Mouse (Mus musculus) splenic B cell, adult 2 months (primary cell): ENCODE data around the gene Wdr38.
"Not testable (repeated sequence)": the region's sequence is repeated elsewhere in the genome, so short reads cannot be mapped to it uniquely, and the experiment has no call there.

Experiments used
- DNase-seq: peaks from one replicate; pipeline ENCODE4 v3.0.0-alpha.2; 2011; ENCODE audit warnings: low read depth, low spot score
- H3K27me3 ChIP-seq: 2 replicates; pipeline ENCODE4 v1.6.1; 2012; ENCODE audit warnings: mild to moderate bottlenecking, low read length, moderate library complexity, mixed read lengths; ENCODE audit not compliant: control insufficient read depth, poor library complexity, insufficient read depth, severe bottlenecking
- H3K36me3 ChIP-seq: 2 replicates; pipeline ENCODE4 v1.6.1; 2012; ENCODE audit warnings: mild to moderate bottlenecking, low read length, moderate library complexity, mixed read lengths; ENCODE audit not compliant: control insufficient read depth, poor library complexity, insufficient read depth, severe bottlenecking

Wdr38 gene

GRCm38 (mm10) chr2:39004880-39005435 is 7.7 kb downstream of the Wdr38 start, which contains the start of gene Arpc5l:
Arpc5l (plus strand) TSS chr2:39005348.
- DNase-seq: peak; percentile 93
- H3K27me3 ChIP-seq: no peaks in the 10 kb centered on the region
- H3K36me3 ChIP-seq: peaks cover 8% of the 10 kb centered on the region; the same call in 1 of the 2 replicates

DNA sequence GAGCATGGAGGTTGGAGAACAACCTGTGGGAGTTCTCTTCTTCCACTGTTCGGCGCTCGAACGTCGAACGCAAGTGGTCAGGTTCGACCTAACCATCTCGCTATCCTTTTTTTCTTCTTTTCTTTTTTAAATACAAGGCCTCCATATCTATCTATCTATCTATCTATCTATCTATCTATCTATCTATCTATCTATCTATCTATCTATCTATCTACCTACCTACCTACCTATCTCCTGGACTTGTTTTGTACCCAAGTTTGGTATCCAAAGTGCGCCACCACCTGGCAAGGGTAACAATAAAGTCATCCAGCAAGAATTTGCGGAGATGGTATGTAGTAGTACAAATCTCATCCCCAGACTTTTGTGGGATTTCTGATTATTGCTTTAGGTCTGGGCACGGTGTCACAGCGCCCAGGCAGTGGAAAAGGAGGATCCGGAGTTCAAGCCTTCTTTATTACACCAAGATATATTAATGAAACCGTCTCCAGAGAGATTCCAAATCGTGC is 8.4 kb downstream of the Wdr38 start, which contains the start of gene Rpl35:
Gene Rpl35 (minus strand): TSS at position 51 of the 506 bp plus-strand sequence.
- Histone ChIP-seq H3K36me3 (peaks cover 8% of the 10 kb centered on the region; the same call in 1 of the 2 replicates), H3K27me3 (no peaks in the 10 kb centered on the region)
- DNase-seq: peak; percentile 77

GRCm38 (mm10) chr2:39006149-39006730 is 9.0 kb downstream of the Wdr38 start:
- peaks cover 6% of the 10 kb centered on the region; the same call in 1 of the 2 replicates for H3K36me3 ChIP-seq
- DNase-seq: no peak
- no peaks in the 10 kb centered on the region for H3K27me3 ChIP-seq

DNA sequence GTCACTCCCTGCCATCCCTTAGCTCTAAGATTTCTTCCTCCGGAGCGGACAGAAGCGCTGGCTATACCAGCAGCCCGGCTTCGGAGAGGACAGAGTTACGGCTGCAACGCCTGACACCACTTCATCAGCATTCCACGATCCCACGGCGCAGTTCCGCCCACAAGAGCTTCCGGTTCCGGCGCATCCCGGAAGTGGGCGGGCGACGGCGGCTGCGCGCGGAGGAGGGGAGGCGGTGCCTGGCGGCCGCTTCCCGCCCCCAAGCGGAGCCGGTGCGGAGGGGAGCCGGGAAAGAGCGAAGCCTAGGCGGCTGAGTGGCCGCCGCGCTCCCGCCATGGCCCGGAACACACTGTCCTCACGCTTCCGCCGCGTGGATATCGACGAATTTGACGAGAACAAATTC is 10.6 kb downstream of the Wdr38 start:
- H3K27me3 ChIP-seq: no peaks in the 10 kb centered on the region
- peak; percentile 93 for DNase-seq
- peaks cover 4% of the 10 kb centered on the region for H3K36me3 ChIP-seq

DNA sequence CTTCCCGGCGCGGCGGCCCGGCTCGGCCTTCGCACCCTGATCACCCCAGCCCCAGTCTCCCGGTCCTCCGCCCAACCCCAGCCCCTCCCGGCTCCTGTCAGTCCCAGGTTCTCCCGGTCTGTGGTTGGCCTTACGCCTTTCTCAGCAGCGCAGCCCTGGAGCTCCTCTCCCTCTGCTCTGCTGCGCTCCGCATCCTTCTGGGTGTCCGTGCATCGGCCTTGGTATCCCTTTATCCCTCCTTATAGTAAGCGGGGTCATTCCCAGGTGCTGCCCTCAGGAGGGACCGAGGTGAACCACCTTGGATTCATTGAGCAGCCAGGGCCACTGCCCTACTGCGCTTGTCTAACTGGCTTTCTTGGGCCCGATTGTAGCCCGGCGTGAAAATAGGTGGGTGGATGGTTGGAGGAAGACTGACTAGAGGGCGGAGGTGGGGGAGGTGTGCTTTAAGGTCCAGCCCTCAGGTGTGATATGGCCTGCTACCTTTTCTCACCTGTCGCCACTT is 11.1 kb downstream of the Wdr38 start:
- H3K36me3 ChIP-seq: peaks cover 7% of the 10 kb centered on the region
- no peak for DNase-seq
- no peaks in the 10 kb centered on the region for H3K27me3 ChIP-seq

GRCm38 (mm10) chr2:39008954-39009365 is 11.7 kb downstream of the Wdr38 start:
- no peaks in the 10 kb centered on the region for H3K27me3 ChIP-seq
- peak; percentile 93 for DNase-seq
- H3K36me3 ChIP-seq: peaks cover 7% of the 10 kb centered on the region

- DNase-seq, H3K27me3 ChIP-seq: not testable (repeated sequence)
- H3K36me3 ChIP-seq: peaks cover 15% of the 10 kb centered on the region
Measured at GRCm38 (mm10) chr2:39010144-39010543, 12.9 kb downstream of the Wdr38 start.

GRCm38 (mm10) chr2:39011264-39011663 is 14.0 kb downstream of the Wdr38 start:
- Histone ChIP-seq H3K36me3 (peaks cover 20% of the 10 kb centered on the region), H3K27me3 (no peaks in the 10 kb centered on the region)
- DNase-seq: peak; percentile 83

GRCm38 (mm10) chr2:39011971-39012370 is 14.7 kb downstream of the Wdr38 start:
- Histone ChIP-seq H3K27me3 (no peaks in the 10 kb centered on the region), H3K36me3 (peaks cover 20% of the 10 kb centered on the region)
- no peak for DNase-seq

DNA sequence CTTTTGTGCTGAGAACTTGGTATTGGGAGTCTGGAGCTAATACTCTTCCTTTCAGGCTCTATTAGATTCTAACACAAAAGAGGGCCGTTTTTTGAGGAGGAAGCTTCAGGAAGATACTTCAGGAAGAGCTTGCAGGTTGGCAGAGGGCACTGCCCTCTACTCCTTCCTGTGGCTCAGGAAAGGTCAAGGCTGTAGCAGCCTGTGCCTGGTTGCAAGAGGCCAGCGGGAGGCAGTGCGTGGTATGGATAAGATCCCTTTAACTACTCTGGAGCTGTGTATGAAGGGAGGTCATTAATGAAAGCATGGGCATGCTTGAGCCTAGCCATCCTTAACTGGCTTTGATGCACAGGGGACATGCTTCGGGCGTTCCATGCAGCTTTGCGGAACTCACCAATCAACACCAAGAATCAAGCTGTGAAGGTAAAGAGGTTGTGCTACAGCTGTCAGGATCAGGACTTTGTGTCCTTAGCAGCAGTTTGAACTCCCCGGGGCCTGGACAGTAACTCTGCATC is 15.5 kb downstream of the Wdr38 start:
- Histone ChIP-seq H3K27me3 (no peaks in the 10 kb centered on the region), H3K36me3 (peaks cover 20% of the 10 kb centered on the region)
- DNase-seq: no peak

DNA sequence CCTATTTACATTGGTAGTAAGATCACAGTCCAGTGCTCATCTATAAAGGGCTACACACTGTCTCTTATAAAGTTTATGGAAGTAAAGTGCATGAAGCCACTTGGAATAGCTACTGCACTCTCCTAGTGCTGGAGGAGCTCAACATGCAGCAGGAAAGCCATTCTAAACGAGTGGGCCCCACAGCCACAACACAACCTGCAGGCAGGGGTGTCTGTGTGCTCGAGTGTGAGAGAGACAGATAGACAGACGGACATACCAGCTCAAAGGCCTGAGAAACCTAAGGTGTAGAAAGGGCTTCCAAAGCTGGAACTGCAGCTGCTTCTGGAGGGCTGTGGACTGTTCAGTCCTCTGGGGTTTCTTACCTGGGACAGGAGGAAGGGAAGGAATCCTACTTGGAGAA is 19.3 kb downstream of the Wdr38 start:
- DNase-seq: no peak
- Histone ChIP-seq H3K27me3 (no peaks in the 10 kb centered on the region), H3K36me3 (peaks cover 25% of the 10 kb centered on the region)

DNA sequence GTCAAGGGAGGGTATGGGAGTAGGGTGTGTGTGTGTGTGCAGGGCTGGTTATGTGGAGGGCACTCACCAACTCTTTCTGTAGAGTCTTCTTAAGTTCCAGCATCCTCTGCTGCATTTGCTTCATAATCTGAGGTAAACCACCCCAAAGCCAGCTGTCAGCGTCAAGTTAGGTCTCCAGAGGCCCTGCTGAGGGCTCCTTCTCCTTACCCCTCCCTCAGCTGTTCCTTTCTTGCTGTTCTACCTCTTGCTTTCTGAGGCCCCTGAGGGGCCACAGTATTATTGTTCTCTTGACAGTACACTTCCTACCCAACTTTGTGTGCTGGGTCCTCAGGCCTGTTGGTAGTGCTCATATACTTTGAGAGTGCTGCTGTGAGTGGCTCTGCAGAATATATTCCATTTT is 22.7 kb downstream of the Wdr38 start:
- peaks cover 12% of the 10 kb centered on the region for H3K36me3 ChIP-seq
- no peak for DNase-seq
- no peaks in the 10 kb centered on the region for H3K27me3 ChIP-seq

DNA sequence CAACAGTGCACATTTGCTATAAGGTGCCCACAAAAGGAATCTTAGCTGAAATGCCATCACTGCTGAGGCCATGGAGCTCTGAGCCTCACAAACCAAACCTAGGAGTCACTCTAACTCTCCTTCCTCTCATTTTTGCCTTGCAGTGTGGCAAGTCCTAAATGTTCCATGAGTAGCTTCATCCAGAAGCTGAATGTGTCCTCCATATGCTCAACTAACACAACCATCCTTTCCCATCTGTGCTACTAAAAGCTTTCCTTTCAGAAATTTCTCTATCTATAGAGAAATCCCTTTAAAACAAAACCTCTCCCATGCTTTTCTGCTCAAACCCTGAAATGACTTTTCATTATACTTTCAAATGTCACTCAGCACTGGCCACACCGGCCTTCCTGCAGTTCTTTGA is 34.3 kb downstream of the Wdr38 start:
- H3K36me3 ChIP-seq: peaks cover 6% of the 10 kb centered on the region; the same call in 1 of the 2 replicates
- no peaks in the 10 kb centered on the region for H3K27me3 ChIP-seq
- DNase-seq: no peak

GRCm38 (mm10) chr2:39040215-39040614 is 42.9 kb downstream of the Wdr38 start:
- no peaks in the 10 kb centered on the region for H3K27me3 ChIP-seq
- peaks cover 9% of the 10 kb centered on the region for H3K36me3 ChIP-seq
- no peak for DNase-seq

GRCm38 (mm10) chr2:39048515-39048914 is 51.2 kb downstream of the Wdr38 start:
- no peak for DNase-seq
- Histone ChIP-seq H3K27me3 (no peaks in the 10 kb centered on the region), H3K36me3 (peaks cover 11% of the 10 kb centered on the region; the same call in 1 of the 2 replicates)
